Mouse (Mus musculus) hindbrain, embryonic 15.5 days (tissue): ENCODE measurements around the gene BC048403. TPM values are rescaled to one million over a fixed set of nuclear protein-coding genes. Genes with fewer than 3 reads are reported as not detected.

ENCODE experiments used
- ATAC-seq: fragments of 200-750 bp; cut with Nextera tagmentation; 2 replicates; pipeline ENCODE4 v1.8.0; 2017; ENCODE audit warnings: low read depth, moderate number of reproducible peaks, moderate TSS enrichment; ENCODE audit not compliant: low FRiP score
- H3K27ac ChIP-seq: fragments of 300-500 bp; sonication (generic); replicated peaks from 2 replicates; pipeline ENCODE4 v1.5.1; 2015; ENCODE audit warnings: mild to moderate bottlenecking, inconsistent platforms
- H3K27me3 ChIP-seq: fragments of 300-500 bp; sonication (generic); 2 replicates; pipeline ENCODE4 v1.6.1; 2015; ENCODE audit warnings: control low read depth, inconsistent platforms
- H3K36me3 ChIP-seq: fragments of 300-500 bp; sonication (generic); 2 replicates; pipeline ENCODE4 v1.6.1; 2015; ENCODE audit warnings: control low read depth, inconsistent platforms
- H3K4me1 ChIP-seq: fragments of 300-500 bp; sonication (generic); replicated peaks from 2 replicates; pipeline ENCODE4 v1.6.1; 2015; ENCODE audit warnings: control low read depth, inconsistent platforms
- H3K4me2 ChIP-seq: fragments of 300-500 bp; sonication (generic); 2 replicates; pipeline ENCODE4 v1.6.1; 2015; ENCODE audit warnings: moderate library complexity, mild to moderate bottlenecking, inconsistent platforms
- H3K4me3 ChIP-seq: fragments of 300-500 bp; sonication (generic); 2 replicates; pipeline ENCODE4 v1.5.1; 2015; ENCODE audit warnings: mild to moderate bottlenecking, inconsistent platforms
- H3K9ac ChIP-seq: fragments of 300-500 bp; sonication (generic); 2 replicates; pipeline ENCODE4 v1.6.1; 2015; ENCODE audit warnings: inconsistent platforms
- H3K9me3 ChIP-seq: fragments of 300-500 bp; sonication (generic); 2 replicates; pipeline ENCODE4 v1.6.1; 2016; ENCODE audit warnings: control low read depth, inconsistent platforms
- WGBS: fragments of 180-500 bp; shearing (Covaris S2); methylation state at CpG from one replicate; pipeline ENCODE4 v1.1.7; 2015; 5-methylcytosine and 5-hydroxymethylcytosine counted together
- polyA plus RNA-seq: library from polyadenylated mRNA; unstranded; fragments of >200 nt; fragmentation: Nextera tagmentation; extraction: Ambion mirVana; gene quantifications from 2 replicates; pipeline ENCODE4 v1.2.1, GENCODE M21; 2015

The BC048403 gene
- polyA plus RNA-seq, 1 experiment from 2014 or later = 2.5 TPM

DNA sequence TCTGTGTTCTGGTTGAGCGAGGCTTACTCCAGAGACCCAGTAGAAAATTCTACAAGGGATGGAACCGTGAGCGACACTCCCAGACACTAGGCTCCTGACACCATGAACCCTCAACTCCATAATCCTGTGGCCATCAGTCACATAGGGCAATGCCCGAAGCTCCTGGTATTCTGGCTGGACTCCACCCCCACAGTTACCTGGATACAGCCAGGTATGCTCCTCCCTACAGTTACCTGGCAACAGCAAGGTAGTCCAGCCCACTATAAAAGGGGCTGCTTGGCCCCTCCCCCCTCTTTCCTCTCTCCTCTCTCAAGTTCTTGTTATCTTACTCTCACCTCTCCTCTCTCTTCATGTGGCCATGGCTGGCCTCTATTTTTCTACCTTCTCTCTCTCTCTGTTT lies 12.6 kb upstream of the BC048403 start:
- no peaks in the 10 kb centered on the region for H3K36me3 ChIP-seq
- H3K4me2 ChIP-seq = no peak overlapping the region
- ATAC-seq = no peak
- H3K9ac ChIP-seq = no peak overlapping the region
- H3K27me3 ChIP-seq = no peaks in the 10 kb centered on the region
- no peaks in the 10 kb centered on the region for H3K9me3 ChIP-seq
- H3K27ac ChIP-seq = no peak overlapping the region
- no peak overlapping the region for H3K4me3 ChIP-seq
- WGBS = 83% methylated on average over 4 of the region's 4 CpGs
- no peaks in the 10 kb centered on the region for H3K4me1 ChIP-seq

DNA sequence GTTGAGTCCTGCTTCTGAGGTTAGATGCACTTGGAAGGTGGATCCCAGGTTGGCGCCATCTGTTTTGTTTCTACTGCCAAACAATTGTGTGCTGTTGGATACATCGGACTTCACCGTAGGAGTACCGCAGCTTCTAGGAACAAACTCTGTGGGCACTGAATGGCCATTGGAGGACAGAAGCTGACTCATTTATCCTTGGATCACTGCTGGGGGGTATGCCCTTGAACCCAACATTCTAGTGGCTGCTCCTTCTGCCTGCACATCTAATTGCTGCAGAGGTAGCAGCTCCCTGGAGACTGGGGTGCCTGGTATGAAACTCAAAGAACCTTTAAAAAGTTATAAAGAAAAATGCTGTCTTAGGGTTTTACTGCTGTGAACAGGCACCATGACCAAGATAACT lies 11.5 kb upstream of the BC048403 start:
- Histone ChIP-seq H3K27me3 (no peaks in the 10 kb centered on the region), H3K4me2 (no peak overlapping the region), H3K36me3 (no peaks in the 10 kb centered on the region), H3K27ac (no peak overlapping the region), H3K9ac (no peak overlapping the region), H3K4me1 (0 out of 2 replicates have a peak, but pooled peaks cover 4% of the 10 kb centered on the region), H3K9me3 (no peaks in the 10 kb centered on the region), H3K4me3 (no peak overlapping the region)
- ATAC-seq = no peak
- 95% methylated on average over 4 of the region's 4 CpGs for WGBS

GRCm38 (mm10) chr10:121731048-121731725 lies 8.6 kb upstream of the BC048403 start:
- no peak for ATAC-seq
- Histone ChIP-seq H3K36me3 (no peaks in the 10 kb centered on the region), H3K27ac (no peak overlapping the region), H3K4me2 (no peak overlapping the region), H3K27me3 (no peaks in the 10 kb centered on the region), H3K9ac (no peak overlapping the region), H3K4me1 (0 out of 2 replicates have a peak, but pooled peaks cover 4% of the 10 kb centered on the region), H3K9me3 (no peaks in the 10 kb centered on the region), H3K4me3 (no peak overlapping the region)
- 95% methylated on average over 8 of the region's 8 CpGs for WGBS

DNA sequence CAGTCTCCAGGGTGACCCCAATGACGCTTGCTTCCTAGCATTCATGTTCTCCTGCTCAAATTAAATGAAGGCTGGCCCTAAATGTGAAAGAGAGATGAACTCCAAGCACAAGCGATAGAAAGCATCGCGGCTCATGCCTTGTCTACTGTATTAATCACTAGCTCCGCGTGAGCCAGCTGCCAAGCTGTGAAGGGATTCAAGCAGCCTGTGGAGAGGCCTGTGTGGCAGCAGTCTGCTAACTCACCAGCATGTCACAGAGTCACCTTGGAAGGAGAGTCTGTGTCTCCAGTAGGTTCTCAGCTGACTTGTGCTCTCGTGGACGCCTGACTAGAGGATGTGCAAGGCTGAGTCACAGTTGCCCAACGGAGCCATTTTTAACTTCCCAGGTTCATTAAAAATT lies 7.2 kb upstream of the BC048403 start:
- Histone ChIP-seq H3K9me3 (no peaks in the 10 kb centered on the region), H3K27ac (no peak overlapping the region; the same call in 1 of the 2 replicates), H3K4me2 (no peak overlapping the region), H3K36me3 (no peaks in the 10 kb centered on the region), H3K27me3 (no peaks in the 10 kb centered on the region), H3K9ac (no peak overlapping the region), H3K4me3 (no peak overlapping the region), H3K4me1 (0 out of 2 replicates have a peak, but pooled peaks cover 4% of the 10 kb centered on the region)
- WGBS = 58% methylated on average over 9 of the region's 9 CpGs
- no peak for ATAC-seq

DNA sequence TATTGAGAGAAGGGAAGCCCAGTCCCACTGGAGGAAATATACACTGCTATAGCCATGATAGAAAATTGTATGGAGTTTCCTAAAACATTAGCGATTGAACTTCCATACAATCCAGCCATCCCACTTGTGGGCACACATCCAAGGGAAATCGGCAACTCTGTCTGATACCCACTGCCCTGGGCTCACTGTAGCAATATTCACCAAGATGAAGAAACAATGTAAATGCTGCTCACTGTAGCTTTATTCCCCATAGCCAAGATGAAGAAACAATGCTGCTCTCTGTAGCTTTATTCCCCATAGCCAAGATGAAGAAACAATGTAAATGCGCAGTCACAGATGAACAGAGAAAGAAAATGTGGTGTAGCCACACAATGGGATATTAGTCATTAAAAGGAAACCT lies 2.5 kb upstream of the BC048403 start:
- 86% methylated on average over 3 of the region's 3 CpGs for WGBS
- H3K9me3 ChIP-seq = no peaks in the 10 kb centered on the region
- H3K4me1 ChIP-seq = peaks cover 12% of the 10 kb centered on the region

DNA sequence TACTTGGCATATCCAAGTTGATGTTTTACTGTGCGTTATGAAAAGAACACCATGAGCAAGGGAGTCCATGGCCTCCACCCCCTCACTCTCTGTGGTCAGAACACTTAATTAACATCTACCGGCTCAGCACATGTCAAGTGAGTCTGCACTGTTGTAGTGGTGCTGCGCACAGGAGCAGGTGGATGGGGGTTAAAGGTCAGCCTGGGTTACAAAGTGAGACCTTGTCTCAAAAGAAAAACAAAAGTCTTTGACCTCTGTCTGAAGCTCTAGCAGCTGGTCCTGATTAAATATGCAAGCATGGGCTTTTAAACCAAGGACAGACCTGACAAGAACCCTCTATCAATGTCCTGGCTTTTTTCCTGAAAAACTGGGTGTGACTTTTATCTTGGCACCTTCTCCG lies 2.6 kb downstream of the BC048403 start:
- H3K9me3 ChIP-seq = no peaks in the 10 kb centered on the region
- no peak overlapping the region for H3K4me3 ChIP-seq
- peaks cover 8% of the 10 kb centered on the region for H3K4me1 ChIP-seq
- H3K9ac ChIP-seq = no peak overlapping the region
- no peaks in the 10 kb centered on the region for H3K27me3 ChIP-seq
- peaks cover under 1% of the 10 kb centered on the region; the same call in 1 of the 2 replicates for H3K36me3 ChIP-seq
- ATAC-seq = no peak
- no peak overlapping the region for H3K4me2 ChIP-seq
- no peak overlapping the region for H3K27ac ChIP-seq
- 36% methylated on average over 4 of the region's 4 CpGs for WGBS

More for the DNA sequence above, 2.5 kb upstream of the BC048403 start:
- no peak overlapping the region for H3K9ac ChIP-seq
- no peak overlapping the region for H3K27ac ChIP-seq
- H3K36me3 ChIP-seq = no peaks in the 10 kb centered on the region
- H3K4me3 ChIP-seq = no peak overlapping the region
- ATAC-seq = no peak
- no peak overlapping the region for H3K4me2 ChIP-seq
- H3K27me3 ChIP-seq = no peaks in the 10 kb centered on the region

GRCm38 (mm10) chr10:121750175-121750574 lies 10.4 kb downstream of the BC048403 start:
- Histone ChIP-seq H3K27me3 (no peaks in the 10 kb centered on the region), H3K27ac (no peak overlapping the region), H3K4me3 (no peak overlapping the region), H3K9me3 (no peaks in the 10 kb centered on the region), H3K4me1 (no peaks in the 10 kb centered on the region), H3K9ac (no peak overlapping the region), H3K36me3 (peaks cover 12% of the 10 kb centered on the region), H3K4me2 (no peak overlapping the region)
- 95% methylated on average over 12 of the region's 12 CpGs for WGBS
- no peak for ATAC-seq

DNA sequence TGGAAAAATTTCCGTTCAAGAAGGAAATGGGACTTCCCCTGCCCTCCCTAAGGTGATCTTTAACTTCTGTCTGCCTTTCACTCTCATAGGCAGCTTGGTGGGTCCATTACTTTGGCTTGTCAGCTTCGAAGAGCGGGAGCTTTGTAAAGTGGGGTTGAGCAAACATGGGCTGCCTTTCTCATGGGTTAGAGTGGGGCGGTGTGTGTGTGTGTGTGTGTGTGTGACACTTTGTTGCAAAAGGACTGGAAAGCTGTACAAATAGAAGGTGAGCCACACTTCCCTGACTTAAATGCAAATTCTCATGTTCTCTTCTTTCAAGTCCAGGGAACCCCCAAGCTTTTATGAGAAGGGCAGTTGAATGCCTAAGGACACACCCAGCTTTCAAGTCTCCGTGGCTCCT lies 14.5 kb downstream of the BC048403 start:
- ATAC-seq = no peak
- Histone ChIP-seq H3K4me1 (no peaks in the 10 kb centered on the region), H3K4me3 (no peak overlapping the region), H3K27ac (no peak overlapping the region), H3K27me3 (no peaks in the 10 kb centered on the region), H3K9me3 (no peaks in the 10 kb centered on the region), H3K9ac (no peak overlapping the region), H3K4me2 (no peak overlapping the region), H3K36me3 (peaks cover 4% of the 10 kb centered on the region; the same call in 1 of the 2 replicates)
- 91% methylated on average over 5 of the region's 5 CpGs for WGBS

DNA sequence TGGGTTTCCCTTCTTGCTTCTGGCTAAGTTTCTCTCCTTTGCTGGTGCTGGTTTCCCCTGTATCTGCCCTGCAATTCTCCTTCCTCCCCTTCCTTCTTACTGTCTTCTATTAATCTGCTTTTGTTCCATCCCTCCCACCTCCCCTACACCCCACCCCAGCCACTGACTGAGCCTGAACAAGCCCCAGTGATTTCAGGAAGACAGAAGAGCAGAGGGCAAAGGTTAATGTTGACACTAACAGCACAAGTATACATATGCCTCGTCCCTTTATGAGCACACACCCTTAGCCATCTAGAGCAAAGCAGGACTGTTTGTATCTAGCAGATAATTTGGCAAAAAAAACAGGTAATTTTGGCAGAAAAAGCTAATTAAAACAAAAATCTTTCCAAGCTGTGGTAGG lies 16.1 kb downstream of the BC048403 start:
- ATAC-seq = no peak

DNA sequence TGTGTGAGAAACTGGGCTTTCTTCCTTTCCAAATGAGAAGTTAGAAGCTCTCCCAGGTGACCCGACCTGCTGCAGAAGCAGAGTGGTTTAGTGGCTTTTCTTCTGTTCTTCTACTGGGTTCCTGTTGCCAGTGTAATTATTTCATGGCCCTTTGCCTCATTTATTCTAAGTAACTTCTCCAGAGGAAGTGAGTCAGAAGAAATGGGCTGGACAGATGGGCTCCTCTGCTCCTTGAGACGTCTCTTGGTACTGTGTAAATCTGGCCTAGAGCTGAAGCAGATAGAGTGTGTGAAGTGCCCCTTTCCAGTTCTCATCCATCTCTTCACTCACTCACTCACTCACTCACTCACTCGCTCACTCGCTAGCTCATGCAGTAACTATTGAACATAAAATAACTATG lies 16.9 kb downstream of the BC048403 start:
- H3K4me2 ChIP-seq = no peak overlapping the region
- no peaks in the 10 kb centered on the region for H3K9me3 ChIP-seq
- no peaks in the 10 kb centered on the region for H3K27me3 ChIP-seq
- no peak overlapping the region for H3K9ac ChIP-seq
- H3K4me1 ChIP-seq = no peaks in the 10 kb centered on the region
- H3K27ac ChIP-seq = no peak overlapping the region
- no peak overlapping the region for H3K4me3 ChIP-seq
- 87% methylated on average over 4 of the region's 4 CpGs for WGBS
- no peaks in the 10 kb centered on the region for H3K36me3 ChIP-seq
- no peak for ATAC-seq

More for the DNA sequence above, 16.1 kb downstream of the BC048403 start:
- Histone ChIP-seq H3K4me3 (no peak overlapping the region), H3K4me2 (no peak overlapping the region), H3K36me3 (0 out of 2 replicates have a peak, but pooled peaks cover under 1% of the 10 kb centered on the region), H3K27me3 (no peaks in the 10 kb centered on the region), H3K9ac (no peak overlapping the region), H3K9me3 (no peaks in the 10 kb centered on the region), H3K4me1 (no peaks in the 10 kb centered on the region), H3K27ac (no peak overlapping the region)
- 33% methylated on average over 1 of the region's 1 CpGs for WGBS

GRCm38 (mm10) chr10:121759095-121759494 lies 19.4 kb downstream of the BC048403 start:
- ATAC-seq = no peak
- whole genome bisulfite sequencing = 49% methylated on average over 8 of the region's 8 CpGs
- H3K4me1 ChIP-seq = no peaks in the 10 kb centered on the region

DNA sequence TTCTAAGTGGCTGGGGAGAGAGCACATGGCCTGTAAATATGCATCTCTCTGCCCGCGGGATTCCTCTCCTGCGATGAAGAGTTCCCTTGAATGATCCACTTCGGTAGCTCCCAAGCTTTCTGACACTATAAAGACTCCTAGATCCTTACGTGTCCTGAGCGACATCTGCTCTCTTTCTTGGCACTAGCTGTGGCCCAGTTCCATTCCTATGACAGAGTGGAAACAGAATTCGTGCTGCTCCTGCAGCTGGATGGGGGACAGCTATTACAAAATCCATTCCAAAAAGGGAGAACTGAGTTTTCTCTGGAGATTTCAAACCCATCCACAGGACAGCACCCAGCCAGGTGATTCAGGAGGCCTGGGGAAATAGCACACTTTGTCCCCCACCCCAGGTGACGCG lies 22.4 kb downstream of the BC048403 start:
- no peak for ATAC-seq
- H3K4me1 ChIP-seq = peaks cover 11% of the 10 kb centered on the region; the same call in 1 of the 2 replicates
- H3K36me3 ChIP-seq = no peaks in the 10 kb centered on the region
- H3K9ac ChIP-seq = no peak overlapping the region
- no peak overlapping the region for H3K4me2 ChIP-seq
- no peaks in the 10 kb centered on the region for H3K27me3 ChIP-seq
- no peaks in the 10 kb centered on the region for H3K9me3 ChIP-seq
- no peak overlapping the region for H3K27ac ChIP-seq
- 80% methylated on average over 9 of the region's 9 CpGs for WGBS
- H3K4me3 ChIP-seq = no peak overlapping the region

More at GRCm38 (mm10) chr10:121759095-121759494, 19.4 kb downstream of the BC048403 start:
- Histone ChIP-seq H3K36me3 (no peaks in the 10 kb centered on the region), H3K9me3 (no peaks in the 10 kb centered on the region), H3K27me3 (no peaks in the 10 kb centered on the region), H3K9ac (no peak overlapping the region), H3K4me2 (no peak overlapping the region), H3K27ac (no peak overlapping the region), H3K4me3 (no peak overlapping the region)

GRCm38 (mm10) chr10:121763191-121763590 lies 23.5 kb downstream of the BC048403 start:
- no peak for ATAC-seq
- Histone ChIP-seq H3K9ac (no peak overlapping the region), H3K4me1 (peaks cover 11% of the 10 kb centered on the region; the same call in 1 of the 2 replicates), H3K27ac (no peak overlapping the region), H3K4me2 (no peak overlapping the region), H3K27me3 (no peaks in the 10 kb centered on the region), H3K9me3 (no peaks in the 10 kb centered on the region), H3K36me3 (no peaks in the 10 kb centered on the region), H3K4me3 (no peak overlapping the region)
- 78% methylated on average over 8 of the region's 13 CpGs for WGBS
